Mouse (Mus musculus) embryonic facial prominence, embryonic 12.5 days (tissue): ENCODE measurements around the gene 5330417C22Rik. TPM values are rescaled to one million over a fixed set of nuclear protein-coding genes. Genes with fewer than 3 reads are reported as not detected.

Experiments
- microRNA-seq: library from miRNA; unstranded; fragments of <30 nt; microRNA quantifications from one replicate; pipeline ENCODE4, GENCODE M21; 2017
- polyA plus RNA-seq: library from polyadenylated mRNA; unstranded; fragments of >200 nt; fragmentation: Nextera tagmentation; extraction: Ambion mirVana; gene quantifications from 2 replicates; pipeline ENCODE4 v1.2.1, GENCODE M21; 2016

5330417C22Rik gene
- polyA plus RNA-seq, 1 experiment from 2014 or later, result 1.3 TPM

Small RNA genes lying within 50 kb of the gene (microRNA-seq; reads per million reads assigned to microRNA genes)
- gene Gm22860, result not detected

Other genes starting within 250 kb of the 5330417C22Rik start
- 0.13 and 0.18 TPM in 2 replicates for gene Mybphl, start 171.6 kb downstream of the 5330417C22Rik start, polyA plus RNA-seq
- gene Psrc1, start 152.7 kb downstream of the 5330417C22Rik start, polyA plus RNA-seq, result 73.4 and 78.1 TPM in 2 replicates
- gene Celsr2, start 121.0 kb downstream of the 5330417C22Rik start, polyA plus RNA-seq, result 9.5 and 11.0 TPM in 2 replicates
- 125 and 127 TPM in 2 replicates for gene Sars, start 91.3 kb downstream of the 5330417C22Rik start, polyA plus RNA-seq
- gene 1700013F07Rik, start 2.4 kb downstream of the 5330417C22Rik start, polyA plus RNA-seq, result 0.26 and 0.37 TPM in 2 replicates
- 44.0 and 45.1 TPM in 2 replicates for gene Tmem167b, start 25.9 kb upstream of the 5330417C22Rik start, polyA plus RNA-seq
- gene Taf13, start 35.2 kb upstream of the 5330417C22Rik start, polyA plus RNA-seq, result 51.7 and 52.3 TPM in 2 replicates
- 17.5 and 17.6 TPM in 2 replicates for gene Wdr47, start 54.7 kb upstream of the 5330417C22Rik start, polyA plus RNA-seq
- 74.8 and 77.2 TPM in 2 replicates for gene Clcc1, start 117.4 kb upstream of the 5330417C22Rik start, polyA plus RNA-seq
- 77.0 and 82.5 TPM in 2 replicates for gene Gpsm2, start 185.8 kb upstream of the 5330417C22Rik start, polyA plus RNA-seq
- gene Aknad1, start 203.1 kb upstream of the 5330417C22Rik start, polyA plus RNA-seq, result 0.36 and 0.51 TPM in 2 replicates